ENCODE assay signal across 19 mouse cellular contexts in genomic region chr8:61664162-61664561, GRCm38 (mm10).
DNase-seq lines count a peak whose midpoint lies in the region; ATAC-seq and TF ChIP-seq lines count a peak whose summit lies in the region.
"Had no signal": no experiment of that assay in that cellular context is flagged by ENCODE, and none has a peak within 500 bp of the region (broad histone marks: within the 10 kb centered on the region; RNA-seq: fewer than 3 reads in every experiment).

No protein-coding gene starts in this region.

- H3K4me3 ChIP-seq in heart, postnatal 0 days (ENCODE audit: low read depth, low read length): no peak overlapping the region
- H3K4me3 ChIP-seq in heart, embryonic 10.5 days: no peak overlapping the region
- no peak overlapping the region for H3K4me3 ChIP-seq in lung, embryonic 16.5 days (ENCODE audit: low read length)
- H3K4me3 ChIP-seq: embryonic facial prominence, embryonic 12.5 days; forebrain, embryonic 12.5 days; gastrocnemius, adult 2 months; heart, embryonic 15.5 days; hindbrain, embryonic 10.5 days had no signal

- 91% methylated on average over 6 of the region's 6 CpGs for WGBS in heart, postnatal 0 days
- WGBS in heart, embryonic 10.5 days: 91% methylated on average over 6 of the region's 6 CpGs
- 53% methylated on average over 6 of the region's 6 CpGs for WGBS in lung, embryonic 16.5 days

- no peaks in the 10 kb centered on the region for H3K9me3 ChIP-seq in heart, postnatal 0 days (replicated peaks; ENCODE audit: control insufficient read depth, low read length)
- H3K9me3 ChIP-seq in heart, embryonic 10.5 days: no peaks in the 10 kb centered on the region
- no peaks in the 10 kb centered on the region for H3K9me3 ChIP-seq in lung, embryonic 16.5 days (ENCODE audit: control insufficient read depth, low read length)
- H3K9me3 ChIP-seq: embryonic facial prominence, embryonic 12.5 days; forebrain, embryonic 12.5 days; heart, embryonic 15.5 days; hindbrain, embryonic 10.5 days had no signal

- no peak for ATAC-seq in heart, postnatal 0 days (ENCODE audit: insufficient read depth, low read depth)
- peak; percentile 51 for ATAC-seq in lung, embryonic 16.5 days (ENCODE audit: low read depth)
- ATAC-seq: forebrain, embryonic 16.5 days had no signal

- no peak overlapping the region for H3K4me2 ChIP-seq in heart, postnatal 0 days (ENCODE audit: low read depth, low read length)
- H3K4me2 ChIP-seq in lung, embryonic 16.5 days (ENCODE audit: low read depth, low read length): no peak overlapping the region
- H3K4me2 ChIP-seq: embryonic facial prominence, embryonic 12.5 days; forebrain, embryonic 12.5 days; heart, embryonic 15.5 days; hindbrain, embryonic 14.5 days had no signal

- no peak for TF ChIP-seq EP300 in heart, postnatal 0 days (IDR thresholded peaks at IDR 0.05; ENCODE audit: low read depth)

- peak overlapping the region; percentile 61 for H3K27ac ChIP-seq in heart, postnatal 0 days (ENCODE audit: low read depth)
- no peak overlapping the region for H3K27ac ChIP-seq in heart, embryonic 10.5 days
- H3K27ac ChIP-seq in lung, embryonic 16.5 days (ENCODE audit: low read length): peak overlapping the region; percentile 75
- H3K27ac ChIP-seq: embryonic facial prominence, embryonic 12.5 days; forebrain, embryonic 12.5 days; gastrocnemius, adult 2 months; hindbrain, embryonic 10.5 days; hindbrain, embryonic 14.5 days had no signal

- H3K9ac ChIP-seq in heart, postnatal 0 days (replicated peaks; ENCODE audit: low read depth, low read length): no peak overlapping the region
- H3K9ac ChIP-seq in lung, embryonic 16.5 days (ENCODE audit: low read length): no peak overlapping the region
- H3K9ac ChIP-seq: embryonic facial prominence, embryonic 12.5 days; forebrain, embryonic 12.5 days; heart, embryonic 15.5 days; hindbrain, embryonic 14.5 days had no signal

- peaks cover 16% of the 10 kb centered on the region for H3K4me1 ChIP-seq in heart, postnatal 0 days (ENCODE audit: control insufficient read depth, insufficient read depth)
- H3K4me1 ChIP-seq in heart, embryonic 10.5 days: peaks cover 24% of the 10 kb centered on the region
- H3K4me1 ChIP-seq in lung, embryonic 16.5 days (replicated peaks; ENCODE audit: control insufficient read depth, insufficient read depth, low read length): peaks cover 33% of the 10 kb centered on the region

- no peaks in the 10 kb centered on the region for H3K27me3 ChIP-seq in heart, postnatal 0 days (ENCODE audit: control insufficient read depth, insufficient read depth, low read length)
- no peaks in the 10 kb centered on the region for H3K27me3 ChIP-seq in heart, embryonic 10.5 days (ENCODE audit: insufficient read depth, poor library complexity, severe bottlenecking)
- no peaks in the 10 kb centered on the region for H3K27me3 ChIP-seq in lung, embryonic 16.5 days (ENCODE audit: control insufficient read depth, insufficient read depth, low read depth, low read length)
- H3K27me3 ChIP-seq: embryonic facial prominence, embryonic 12.5 days; forebrain, embryonic 12.5 days; heart, embryonic 15.5 days had no signal

- no peak for TF ChIP-seq CTCF in heart, postnatal 0 days (IDR thresholded peaks at IDR 0.05; ENCODE audit: low read depth)

- no peak for DNase-seq in heart, postnatal 0 days (ENCODE audit: low spot score)
- no peak for DNase-seq in heart, embryonic 10.5 days (ENCODE audit: low spot score)
- no peak for DNase-seq in lung, adult 18-20 months
- DNase-seq in lung, postnatal 10 days: peak; percentile 40
- DNase-seq in telencephalon, adult 2 months (ENCODE audit: low read depth, low spot score): peak; percentile 28
- no peak for DNase-seq in embryo, embryonic 10 days (ENCODE audit: low spot score)
- DNase-seq: adrenal gland, adult 2 months; adrenal gland, postnatal 25 days; cerebellum, adult 2 months; cerebellum, postnatal 10 days; gastrocnemius, adult 2 months; gastrocnemius, postnatal 25 days had no signal

- H3K36me3 ChIP-seq in heart, postnatal 0 days (replicated peaks; ENCODE audit: control insufficient read depth, insufficient read depth, low read length): peaks cover 22% of the 10 kb centered on the region
- peaks cover 31% of the 10 kb centered on the region; the same call in 1 of the 2 replicates for H3K36me3 ChIP-seq in heart, embryonic 10.5 days
- no peaks in the 10 kb centered on the region for H3K36me3 ChIP-seq in lung, embryonic 16.5 days (ENCODE audit: control insufficient read depth, insufficient read depth, low read length)
- H3K36me3 ChIP-seq: forebrain, embryonic 12.5 days had no signal

Comparison
In these comparisons a context has a peak if more than half of its experiments do, and no peak if none do; other contexts are left out.
1. DNase-seq: peak in lung, postnatal 10 days (single experiment) and telencephalon, adult 2 months (single experiment); none in heart, postnatal 0 days (single experiment), heart, embryonic 10.5 days (single experiment), lung, adult 18-20 months (0 of 2) and embryo, embryonic 10 days (single experiment).